8 mouse cellular contexts compared by ENCODE assay signal in the genomic region with DNA sequence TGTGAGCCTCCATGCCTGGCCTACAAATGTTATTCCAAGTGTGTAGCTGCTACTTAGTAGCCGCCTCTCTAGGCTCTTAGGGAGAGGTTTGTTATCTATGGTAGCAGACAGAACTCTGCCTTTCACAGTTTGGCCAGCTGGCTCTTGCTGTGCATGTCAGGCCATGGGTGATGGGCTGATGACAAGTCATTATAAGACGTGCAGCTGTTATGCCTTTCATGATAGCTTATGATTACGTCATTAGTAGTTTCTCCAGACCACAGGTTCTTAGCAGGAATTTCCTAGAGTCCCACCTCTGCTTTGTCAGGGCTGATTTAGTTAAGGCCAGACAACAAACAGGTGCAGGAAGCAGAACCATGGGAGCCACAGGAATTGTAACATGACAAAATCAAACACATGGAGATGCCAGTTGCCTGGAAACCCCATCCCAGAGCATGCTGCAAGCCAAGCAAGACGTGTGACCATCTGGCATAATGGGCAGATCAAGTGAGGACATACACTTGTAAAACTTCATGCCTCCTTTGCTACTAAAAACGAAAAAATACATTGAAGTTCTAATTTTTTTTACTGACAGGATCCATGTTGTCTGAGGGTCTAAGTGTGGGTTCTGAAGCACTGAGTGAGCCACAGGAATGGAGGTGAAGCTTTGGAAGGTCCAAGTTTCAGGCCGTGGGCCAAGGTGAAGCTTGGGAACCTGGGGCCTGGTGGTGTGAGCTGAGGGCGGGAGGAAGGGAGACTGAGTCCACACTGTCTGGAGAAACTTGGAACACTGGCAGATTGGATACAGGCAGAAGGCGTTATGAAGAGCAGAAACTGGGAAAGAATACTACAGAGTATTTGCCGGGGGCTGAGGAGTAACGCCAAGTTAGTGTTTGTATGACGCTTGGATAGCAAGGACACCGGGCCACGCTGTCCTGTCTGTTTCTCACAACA. TPM values are rescaled to one million over a fixed set of nuclear protein-coding genes. Genes with fewer than 3 reads are reported as not detected.
A peak's percentile ranks its signal among the peaks of the same experiment; 100 is the strongest.
DNase-seq lines count a peak whose midpoint lies in the region.

No protein-coding gene starts in this region.

- intact Hi-C loops in left cerebral cortex, postnatal 36 days (cut with DNase I) = no loop called here

- DNase-seq in left cerebral cortex, adult 11 months (ENCODE audit: low spot score) = peak; percentile 12
- no peak for DNase-seq in left cerebral cortex, postnatal 36 days (ENCODE audit: low spot score in 2 of 2)
- DNase-seq in cerebellum, adult 9-10 months = peak; percentile 75
- peak; percentile 50 to 74 for DNase-seq in layer of hippocampus, adult 18-20 months (ENCODE audit: low spot score in 2 of 2)
- peak; percentile 6 to 23 for DNase-seq in right cerebral cortex, adult 2 months (ENCODE audit: low spot score in 2 of 2)
- DNase-seq in kidney, adult 18-20 months = no peak
- DNase-seq in embryo, embryonic 10.5 days (ENCODE audit: low spot score) = no peak
- no peak for DNase-seq in adrenal gland, adult 2 months

RNA-seq across cellular contexts. Expression of a gene that starts 46.5 kb away (rescaled TPM):
- total RNA-seq in left cerebral cortex, postnatal 36 days (2021) = 10 to 100 TPM; 52.5 to 58.6 TPM
- total RNA-seq in layer of hippocampus, adult 18-20 months (2021) = 10 to 100 TPM; 59.3 to 60.2 TPM
- total RNA-seq in adrenal gland, adult 2 months (2021) = 10 to 100 TPM; 76.0 to 80.8 TPM
- 42.1 and 54.5 TPM in 2 replicates for polyA plus RNA-seq in adrenal gland, adult 2 months (2012; rRNA removed)

RNA-seq across cellular contexts. Expression of a gene that starts 46.5 kb away (rescaled TPM):
- total RNA-seq in left cerebral cortex, postnatal 36 days (2021) = 10 to 100 TPM; 28.4 to 28.8 TPM
- 10 to 100 TPM; 27.2 to 28.9 TPM for total RNA-seq in layer of hippocampus, adult 18-20 months (2021)
- total RNA-seq in adrenal gland, adult 2 months (2021) = 100 to 1,000 TPM in 1 of 2 experiments, 10 to 100 TPM in 1; 85.4 to 100 TPM
- 126 and 165 TPM in 2 replicates for polyA plus RNA-seq in adrenal gland, adult 2 months (2012; rRNA removed)

RNA-seq across cellular contexts. Expression of a gene that starts 56.8 kb away (rescaled TPM):
- under 1 TPM; 0.41 to 0.52 TPM for total RNA-seq in left cerebral cortex, postnatal 36 days (2021)
- total RNA-seq in layer of hippocampus, adult 18-20 months (2021) = under 1 TPM; 0.27 to 0.43 TPM
- total RNA-seq in adrenal gland, adult 2 months (2021) = 10 to 100 TPM in 1 of 2 experiments, 1 to 10 TPM in 1; 6.6 to 11.9 TPM
- polyA plus RNA-seq in adrenal gland, adult 2 months (2012; rRNA removed) = 11.8 and 16.1 TPM in 2 replicates

Comparison
In these comparisons a context has a peak if more than half of its experiments do, and no peak if none do; other contexts are left out.
1. DNase-seq: peak in left cerebral cortex, adult 11 months (single experiment), cerebellum, adult 9-10 months (single experiment), layer of hippocampus, adult 18-20 months (2 of 2) and right cerebral cortex, adult 2 months (2 of 2); none in left cerebral cortex, postnatal 36 days (0 of 2), kidney, adult 18-20 months (single experiment), embryo, embryonic 10.5 days (single experiment) and adrenal gland, adult 2 months (single experiment).
2. RNA of a gene that starts 56.8 kb away (total RNA-seq): 6.6 to 11.9 TPM in adrenal gland, adult 2 months; 0.41 to 0.52 TPM in left cerebral cortex, postnatal 36 days and 0.27 to 0.43 TPM in layer of hippocampus, adult 18-20 months; every median in the first group is over 4 times any median in the second.